Mouse (Mus musculus): ENCODE results near the gene Dag1.
"Not testable (repeated sequence)": the region's sequence is repeated elsewhere in the genome, so short reads cannot be mapped to it uniquely, and the experiment has no call there.

Dag1 gene

GRCm38 (mm10) chr9:108221566-108221965, 42.2 kb downstream of the Dag1 start:
- no peak for DNase-seq

DNA sequence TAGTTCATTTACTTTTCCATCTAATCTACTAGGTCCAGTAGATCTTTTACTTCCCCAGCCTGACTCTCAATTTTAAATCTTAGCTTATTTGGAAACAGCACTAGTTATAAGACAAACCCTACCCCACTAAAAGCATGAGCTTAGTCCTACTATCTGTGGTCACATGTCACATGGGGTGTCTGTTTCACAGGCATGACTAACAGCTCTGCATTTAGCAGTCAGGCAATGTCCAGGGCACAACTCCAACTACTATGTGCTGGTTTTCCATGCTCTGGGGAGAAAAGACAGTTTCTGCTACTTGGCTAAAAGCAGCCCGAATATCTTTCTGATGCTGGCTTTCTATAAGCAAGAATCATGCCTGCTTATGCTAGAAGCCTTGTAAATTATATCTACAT, 43.4 kb downstream of the Dag1 start:
- DNase-seq: no peak

- no peak for DNase-seq
Observed at GRCm38 (mm10) chr9:108219766-108220379, 43.9 kb downstream of the Dag1 start.

DNA sequence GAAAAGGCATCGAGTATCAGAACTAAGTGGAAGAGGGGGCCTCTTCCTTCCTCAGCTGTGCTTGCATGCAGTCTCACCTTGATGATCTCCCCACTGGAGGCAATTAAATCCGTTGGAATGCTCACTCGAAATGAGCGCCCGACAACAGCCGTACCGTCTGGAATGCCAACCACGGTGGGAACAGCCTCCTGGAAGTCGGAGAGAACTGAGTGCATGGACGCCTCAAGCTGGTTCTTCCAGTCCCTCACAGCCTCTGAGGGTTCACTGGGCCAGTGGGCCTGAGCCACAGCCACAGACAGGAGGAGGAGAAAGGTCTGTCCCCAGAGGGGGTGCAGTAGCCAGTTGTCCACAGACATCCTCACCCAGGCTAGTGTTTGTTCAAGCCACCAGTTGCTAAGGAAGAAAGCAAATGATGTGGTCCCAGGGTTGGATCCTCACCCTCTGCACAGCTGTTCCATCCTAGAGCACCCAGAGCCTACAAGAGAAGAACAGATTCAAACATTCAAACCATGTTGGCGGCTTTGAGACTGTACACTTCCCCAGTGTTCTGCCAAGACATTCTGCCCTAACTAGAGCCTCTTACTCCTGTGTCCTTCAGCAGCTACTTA, 45.7 kb downstream of the Dag1 start:
- DNase-seq: peak; percentile 49

- DNase-seq: no peak
Observed at GRCm38 (mm10) chr9:108217406-108217805, 46.4 kb downstream of the Dag1 start.

DNA sequence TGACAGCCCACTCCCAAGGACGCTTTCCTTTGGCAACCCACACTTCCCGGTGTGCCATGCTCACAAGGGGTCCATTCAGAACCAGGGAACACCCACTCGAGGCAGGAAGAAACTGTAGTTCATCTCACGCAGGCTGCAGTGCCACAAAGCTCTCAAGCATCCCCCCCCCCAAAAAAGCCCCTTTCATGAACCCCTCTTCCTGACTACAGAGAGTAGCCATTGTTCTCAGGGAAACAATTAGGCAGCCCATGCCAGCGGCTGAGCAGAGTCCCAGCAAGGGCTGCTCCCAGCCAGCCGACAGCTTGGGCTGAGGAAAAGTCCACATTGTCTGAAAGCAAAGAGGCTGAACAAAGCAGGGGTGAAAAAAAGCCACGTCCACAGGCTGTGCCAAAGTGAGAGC, 50.7 kb downstream of the Dag1 start:
- DNase-seq: no peak

DNA sequence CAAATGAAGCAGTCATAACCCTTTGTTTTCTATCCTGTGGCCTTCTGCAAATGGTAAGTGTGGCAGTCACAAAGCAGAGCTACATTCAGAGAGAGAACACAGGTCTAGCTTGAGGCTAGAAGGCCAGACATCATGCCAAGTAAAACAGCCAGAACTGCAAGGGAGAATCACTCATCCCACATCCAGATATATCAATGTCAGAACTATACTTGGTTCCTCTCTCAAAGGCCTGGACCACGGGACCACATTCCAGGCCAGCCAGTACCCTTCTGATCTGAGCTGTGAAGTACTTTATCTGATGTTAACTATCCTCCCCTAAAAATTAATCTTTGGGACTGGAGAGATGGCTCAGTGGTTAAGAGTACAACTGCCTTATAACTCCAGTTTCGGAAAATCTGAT, 51.3 kb downstream of the Dag1 start:
- DNase-seq: no peak

DNA sequence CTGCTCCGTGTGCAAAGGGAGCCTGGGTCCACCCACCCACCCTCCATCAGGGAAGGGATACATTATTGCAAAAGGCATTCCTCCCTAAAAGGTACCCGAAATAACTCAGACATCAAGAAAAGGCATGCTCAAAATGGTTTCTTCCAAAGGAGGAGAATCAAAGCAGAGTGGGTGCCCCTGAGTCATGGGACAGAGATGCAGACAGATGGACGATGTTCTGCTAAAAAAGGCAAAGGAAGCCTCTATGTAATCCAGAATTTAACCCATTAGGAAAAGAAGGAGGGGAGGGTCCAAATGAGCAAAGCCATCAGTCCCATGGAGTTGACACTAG, 58.2 kb downstream of the Dag1 start:
- no peak for DNase-seq

DNA sequence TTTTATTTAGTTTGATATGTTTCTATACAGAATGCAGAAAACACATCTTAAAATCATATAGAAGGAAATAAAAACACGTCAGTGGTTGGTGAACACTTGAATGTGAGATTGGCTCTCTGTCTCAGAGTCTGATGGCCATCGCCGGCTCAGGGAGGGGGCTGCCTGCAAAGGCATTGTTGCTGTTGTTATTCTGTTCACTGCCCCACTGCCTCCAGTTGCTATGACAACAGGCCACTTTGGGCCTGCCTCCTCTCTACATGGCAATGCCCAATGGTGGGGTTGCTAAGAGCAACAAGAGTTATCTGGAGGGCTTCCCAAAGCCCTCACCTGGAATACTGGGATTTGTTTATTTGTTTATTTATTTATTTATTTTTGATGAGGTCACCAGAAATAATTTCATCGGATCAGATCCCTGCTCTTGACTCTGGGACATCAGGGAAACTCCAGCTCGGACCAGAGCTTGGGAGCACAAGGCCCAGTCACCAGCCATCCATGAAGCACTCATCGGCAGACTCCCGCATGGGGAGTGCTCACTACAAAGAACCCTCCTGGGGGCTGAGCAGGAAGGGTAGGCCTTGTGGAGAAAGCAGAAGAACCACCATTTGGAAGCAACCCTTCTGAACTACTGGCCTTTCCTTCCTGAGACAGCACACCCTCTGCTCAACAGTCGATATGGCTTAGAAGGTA, 58.7 kb downstream of the Dag1 start:
- no peak for DNase-seq

DNA sequence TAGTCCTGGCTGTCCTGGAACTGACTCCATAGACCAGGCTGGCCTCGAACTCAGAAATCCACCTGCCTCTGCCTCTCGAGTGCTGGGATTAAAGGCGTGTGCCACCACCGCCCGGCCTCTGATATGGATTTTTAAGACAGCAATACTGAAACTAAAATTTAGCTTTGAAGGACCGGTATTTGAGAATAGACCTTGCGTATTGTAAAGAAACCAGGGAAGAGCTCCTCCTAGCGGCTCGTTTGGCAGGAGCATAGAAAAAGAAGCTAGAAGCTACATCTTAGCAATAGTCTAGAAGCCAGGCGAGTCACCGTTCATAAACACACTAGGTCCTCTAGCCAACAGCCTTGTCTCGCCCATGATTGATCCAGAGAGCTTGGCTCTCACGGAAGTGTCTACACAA, 60.7 kb downstream of the Dag1 start:
- DNase-seq: peak; percentile 86

DNA sequence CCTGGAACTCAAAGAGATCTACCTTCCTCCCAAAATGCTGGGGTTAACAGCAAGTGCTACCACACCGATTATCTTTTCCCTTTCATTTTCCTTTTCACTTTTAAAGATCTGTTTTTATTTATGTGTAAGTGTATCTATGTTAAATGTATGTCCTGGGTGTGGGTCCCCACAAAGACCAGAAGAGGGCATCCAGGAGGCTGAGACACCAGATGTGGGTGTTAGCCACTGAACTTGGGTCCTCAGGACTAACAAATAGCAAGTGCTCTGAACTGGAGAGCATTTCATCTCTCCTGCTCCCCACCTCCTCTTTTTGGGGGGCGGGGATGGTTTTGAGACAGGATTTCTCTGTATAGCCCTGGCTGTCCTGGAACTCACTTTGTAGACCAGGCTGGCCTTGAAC, 61.6 kb downstream of the Dag1 start:
- DNase-seq: no peak

DNA sequence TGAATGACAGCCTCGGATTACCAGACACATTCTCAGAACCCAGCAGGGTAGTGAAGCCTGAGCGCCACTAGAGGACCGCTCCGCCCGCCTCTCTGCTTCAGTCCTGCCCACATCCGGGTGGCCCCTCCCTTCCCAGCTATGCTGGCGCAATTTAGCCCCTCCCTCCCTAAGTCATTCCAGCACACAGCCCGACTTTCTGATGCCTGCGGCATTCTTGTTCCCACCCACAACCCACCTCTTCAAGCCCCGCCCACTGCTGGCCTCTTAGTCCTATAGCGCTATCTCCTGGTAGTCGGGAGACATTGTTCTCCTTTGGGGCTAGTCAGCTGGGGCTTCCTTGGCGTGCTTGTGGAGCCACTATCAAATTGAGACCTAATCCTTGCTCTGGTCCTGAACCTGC, 62.6 kb downstream of the Dag1 start:
- DNase-seq: peak; percentile 97

GRCm38 (mm10) chr9:108198621-108199020, 65.1 kb downstream of the Dag1 start:
- no peak for DNase-seq

DNA sequence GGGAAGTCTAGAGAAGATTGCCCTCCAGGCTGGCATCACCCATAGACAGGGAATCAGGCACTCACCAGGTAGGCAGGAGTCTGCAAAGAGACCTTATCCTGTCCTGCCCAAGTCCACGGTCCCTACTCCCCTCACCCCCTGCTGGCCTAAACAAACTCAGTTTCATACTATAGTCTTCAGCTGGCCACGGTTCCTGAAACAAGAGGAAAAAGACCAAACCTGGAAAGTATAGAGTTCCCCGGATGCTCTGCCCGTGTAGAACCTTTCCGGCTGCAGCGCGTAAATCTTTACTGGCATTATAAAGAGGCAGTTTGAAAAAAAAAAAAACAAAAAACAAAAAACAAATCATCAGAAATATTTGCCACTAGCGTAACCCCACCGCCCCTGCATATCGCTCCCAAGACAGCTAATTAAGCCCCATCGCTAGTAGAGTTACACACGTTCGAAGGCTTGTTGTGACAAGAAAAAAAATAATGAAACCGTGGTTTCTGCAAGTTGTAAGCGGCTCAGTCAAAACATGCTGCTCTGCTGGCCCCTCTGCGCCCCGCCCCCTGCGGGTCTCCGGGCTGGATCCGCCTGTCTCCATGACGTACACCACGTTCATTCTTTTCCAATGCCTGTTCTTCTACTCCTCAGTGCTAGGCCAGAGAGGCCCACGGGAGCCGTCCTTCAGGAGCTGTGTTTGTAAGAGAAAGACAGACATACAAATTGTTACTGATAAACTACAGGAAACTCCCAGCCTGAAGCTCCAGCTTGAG, 66.7 kb downstream of the Dag1 start:
- DNase-seq: peak; percentile 75

DNA sequence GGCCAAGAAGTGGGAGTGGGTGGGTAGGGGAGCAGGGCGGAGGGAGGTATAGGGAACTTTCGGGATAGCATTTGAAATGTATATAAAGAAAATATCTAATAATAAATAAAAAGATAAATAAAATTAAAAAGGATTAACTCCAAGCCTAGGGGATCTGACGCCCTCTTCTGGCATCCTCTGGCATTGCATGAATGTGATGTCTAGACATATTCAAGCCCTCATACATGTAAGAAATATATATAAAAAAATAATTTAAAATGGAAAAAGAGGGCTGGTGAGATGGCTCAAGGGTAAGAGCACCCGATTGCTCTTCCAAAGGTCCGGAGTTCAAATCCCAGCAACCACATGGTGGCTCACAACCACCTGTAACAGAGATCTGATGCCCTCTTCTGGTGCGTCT, 67.5 kb downstream of the Dag1 start:
- DNase-seq: not testable (repeated sequence)

DNA sequence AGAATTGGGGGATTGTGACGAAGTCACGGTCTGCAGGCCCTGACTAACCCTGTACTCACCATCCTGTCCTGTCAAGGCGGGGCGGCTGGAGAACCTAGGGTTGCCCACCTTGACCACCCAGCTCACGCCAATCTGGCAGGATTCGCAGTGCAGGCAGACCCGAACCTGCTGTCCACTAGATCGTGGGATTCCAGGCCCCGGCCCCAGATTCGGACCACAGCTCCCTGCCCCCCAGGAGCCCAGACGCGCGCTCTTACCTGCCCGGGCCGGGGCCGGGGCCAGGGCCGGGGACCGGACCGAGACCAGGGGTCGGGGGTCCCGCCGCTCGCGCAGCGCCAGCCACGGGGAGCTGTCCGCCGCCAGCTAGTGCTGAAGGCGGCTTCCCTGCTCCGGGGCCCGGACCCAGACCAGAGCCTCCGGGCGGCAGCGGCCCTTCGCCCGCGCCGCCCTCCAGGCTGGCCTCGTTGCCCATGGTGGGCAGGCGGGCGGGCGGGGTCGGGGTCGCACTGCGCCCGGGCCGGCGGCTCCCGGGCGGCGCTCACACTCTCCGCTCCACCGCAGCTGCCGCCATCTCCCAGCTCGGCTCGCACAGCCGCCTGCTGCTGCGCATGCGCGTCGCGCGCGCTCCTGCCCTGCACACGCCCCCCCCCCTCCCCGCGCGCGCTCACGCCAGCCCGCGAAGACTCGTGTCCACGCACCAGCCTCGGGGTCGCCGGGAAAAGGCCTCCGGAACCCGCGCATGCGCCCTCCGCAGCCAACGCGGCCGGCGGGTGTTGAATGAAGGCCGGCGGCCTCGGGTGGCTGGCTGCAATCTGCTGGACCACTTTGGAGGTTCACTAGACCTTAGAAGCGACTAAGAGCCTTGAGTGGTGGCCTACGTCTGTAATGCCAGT, 73.7 kb downstream of the Dag1 start, which contains the start of gene Bsn:
Gene Bsn (minus strand): TSS at position 598 of the 893 bp plus-strand sequence.
- DNase-seq: peak; percentile 86

GRCm38 (mm10) chr9:108189488-108189786, 74.3 kb downstream of the Dag1 start:
- no peak for DNase-seq

DNA sequence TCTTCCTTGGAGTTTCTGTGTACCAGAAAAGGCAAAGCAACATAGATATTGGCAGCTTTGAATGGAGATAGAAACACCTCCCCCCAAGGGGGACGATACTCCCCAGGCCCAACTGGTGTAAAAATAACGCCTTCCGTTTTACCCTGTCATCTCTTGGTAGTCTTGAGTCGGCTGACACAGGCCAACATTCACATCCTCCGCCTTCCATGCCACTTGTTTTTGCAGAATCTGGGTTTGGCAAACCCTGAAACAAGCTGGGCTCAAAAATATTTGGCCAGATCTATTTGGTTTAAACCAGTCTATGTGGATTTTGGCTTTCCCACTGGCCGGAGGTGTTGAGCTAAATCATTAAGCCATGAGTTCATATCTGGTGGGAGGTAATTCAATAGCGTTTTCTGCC, 74.7 kb downstream of the Dag1 start:
- no peak for DNase-seq

DNA sequence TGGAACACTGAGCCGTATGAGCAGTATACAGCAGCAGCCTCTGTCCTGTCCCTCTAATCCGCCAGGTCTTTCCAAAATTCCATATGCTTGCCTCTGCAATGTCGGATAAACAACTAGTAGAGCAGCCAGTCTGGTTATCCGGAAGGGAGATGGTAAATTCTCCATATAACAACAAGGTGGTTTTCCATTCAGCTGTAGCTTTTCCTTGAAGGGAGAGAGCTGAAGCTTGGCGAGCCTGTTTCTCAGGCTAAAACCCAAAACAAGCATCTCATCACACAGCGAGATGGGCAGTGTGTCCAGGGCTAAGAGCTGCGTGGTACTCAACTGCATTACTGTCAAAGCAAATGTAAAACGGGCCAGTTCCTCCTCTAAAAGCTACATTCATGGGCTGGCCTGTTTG, 75.2 kb downstream of the Dag1 start:
- DNase-seq: no peak

- DNase-seq: no peak
Observed at GRCm38 (mm10) chr9:108187616-108188015, 76.1 kb downstream of the Dag1 start.

DNA sequence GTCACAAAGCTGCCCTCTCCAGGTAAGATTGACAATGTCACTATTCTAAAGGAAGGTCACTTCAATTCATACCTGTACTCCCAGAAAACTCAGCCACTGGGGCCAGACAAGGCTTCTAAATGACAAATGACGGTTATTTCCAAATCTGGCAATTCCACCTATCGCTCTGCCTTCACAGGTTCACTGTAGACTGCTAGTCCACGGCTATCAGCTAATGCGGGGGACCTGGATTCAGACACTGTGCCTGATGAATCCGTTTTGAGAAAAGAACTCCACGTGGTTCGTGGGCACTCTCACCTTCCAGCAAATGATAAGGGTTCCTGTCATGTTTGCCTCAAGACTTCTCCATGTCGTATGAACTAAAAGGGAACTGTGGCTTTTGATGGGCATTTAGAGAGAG, 78.0 kb downstream of the Dag1 start:
- DNase-seq: no peak

DNA sequence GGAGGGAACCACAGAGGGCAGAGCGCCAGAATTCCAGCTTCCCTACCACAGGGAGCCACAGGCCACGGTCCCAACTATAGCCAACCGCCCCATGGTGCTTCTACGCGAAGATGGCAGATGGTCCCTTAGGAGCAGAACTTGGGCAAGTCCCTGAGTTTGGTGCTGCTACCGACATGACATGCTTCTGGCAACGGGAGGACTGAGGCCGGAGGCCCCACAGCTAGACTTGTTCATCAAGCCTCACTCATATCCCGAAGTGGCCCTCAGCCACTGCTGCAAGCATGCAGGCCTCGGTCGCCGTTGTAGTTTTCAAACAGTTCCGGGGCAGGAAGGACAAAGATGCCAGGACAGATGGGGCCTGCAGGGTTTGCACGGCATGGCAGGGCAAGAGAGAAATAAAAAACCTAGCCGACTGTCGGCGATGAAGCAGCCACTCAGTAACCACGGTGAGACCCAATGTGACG, 80.2 kb downstream of the Dag1 start:
- DNase-seq: no peak

Measured in kidney, postnatal 10 days (tissue).